Comparison of ENCODE assay signal across 15 mouse cellular contexts in the genomic region with DNA sequence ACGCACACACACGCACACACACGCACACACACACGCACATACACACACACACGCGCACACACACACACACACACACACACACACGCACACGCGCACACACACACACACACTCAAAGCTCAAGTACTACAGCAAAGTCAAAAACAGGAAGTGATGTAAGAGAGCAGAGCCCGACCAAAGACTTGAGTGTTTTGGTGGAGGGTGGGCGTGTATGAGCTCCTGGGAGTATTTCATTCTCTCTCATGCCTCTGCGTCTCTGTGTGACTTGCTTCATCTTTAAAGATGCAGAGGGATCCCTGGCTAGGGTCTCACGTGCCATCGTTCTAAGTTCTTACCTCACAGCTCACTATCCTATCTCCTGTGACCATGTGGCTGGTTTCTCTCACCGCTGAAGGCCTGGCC. TPM values are rescaled to one million over a fixed set of nuclear protein-coding genes. Genes with fewer than 3 reads are reported as not detected.
DNase-seq lines count a peak whose midpoint lies in the region; ATAC-seq and TF ChIP-seq lines count a peak whose summit lies in the region.
"Had no signal": no experiment of that assay in that cellular context is flagged by ENCODE, and none has a peak within 500 bp of the region (broad histone marks: within the 10 kb centered on the region; RNA-seq: fewer than 3 reads in every experiment).

No protein-coding gene starts in this region.

- no peaks in the 10 kb centered on the region for H3K27me3 ChIP-seq in spleen, adult 2 months (ENCODE audit: control insufficient read depth, insufficient read depth, low read length)
- no peaks in the 10 kb centered on the region for H3K27me3 ChIP-seq in midbrain, embryonic 14.5 days (ENCODE audit: control insufficient read depth, insufficient read depth, low read length)
- H3K27me3 ChIP-seq: limb, embryonic 13.5 days; stomach, embryonic 15.5 days had no signal

- ATAC-seq in activated CD4-positive, CD25-positive, alpha-beta regulatory T cell, adult 4 months, result peak; percentile 76
- ATAC-seq in midbrain, embryonic 14.5 days (ENCODE audit: low FRiP score, low TSS enrichment), result no peak

- no peak overlapping the region for H3K4me2 ChIP-seq in midbrain, embryonic 14.5 days (ENCODE audit: low read length)
- H3K4me2 ChIP-seq: limb, embryonic 13.5 days; stomach, embryonic 15.5 days had no signal

- peaks cover 28% of the 10 kb centered on the region for H3K4me1 ChIP-seq in spleen, adult 2 months (ENCODE audit: control insufficient read depth, insufficient read depth, insufficient read length)
- no peaks in the 10 kb centered on the region for H3K4me1 ChIP-seq in midbrain, embryonic 14.5 days (ENCODE audit: control insufficient read depth, insufficient read depth, low read length)
- H3K4me1 ChIP-seq: stomach, embryonic 15.5 days had no signal

- no peak overlapping the region for H3K9ac ChIP-seq in midbrain, embryonic 14.5 days (replicated peaks; ENCODE audit: low read length)
- H3K9ac ChIP-seq: limb, embryonic 13.5 days; stomach, embryonic 15.5 days had no signal

- no peaks in the 10 kb centered on the region for H3K9me3 ChIP-seq in midbrain, embryonic 14.5 days (ENCODE audit: control insufficient read depth, low read length)
- H3K9me3 ChIP-seq: limb, embryonic 13.5 days; stomach, embryonic 15.5 days had no signal

- peak; percentile 23 to 80 for DNase-seq in spleen, adult 2 months (ENCODE audit: low read depth in 1 of 2, low spot score in 2 of 2)
- no peak for DNase-seq in spleen, postnatal 14 days (ENCODE audit: low spot score in 2 of 2)
- DNase-seq in monocyte, adult 2 months (ENCODE audit: low read depth in 1 of 2, low spot score in 2 of 2), result peak; percentile 8
- DNase-seq in thymus, postnatal 4 days, result peak; percentile 67
- no peak for DNase-seq in cerebellum, adult 11 months
- no peak for DNase-seq in midbrain, embryonic 14.5 days
- no peak for DNase-seq in adrenal gland, adult 18-20 months (ENCODE audit: low spot score in 2 of 2)
- DNase-seq: adrenal gland, adult 2 months; gastrocnemius, postnatal 36 days; heart, postnatal 36 days; kidney, adult 8-10 months; layer of hippocampus, postnatal 36 days had no signal

- WGBS in spleen, adult 2 months, result 26% methylated on average over 15 of the region's 15 CpGs
- 88% methylated on average over 15 of the region's 15 CpGs for WGBS in midbrain, embryonic 14.5 days

- peak overlapping the region; percentile 62 for H3K27ac ChIP-seq in spleen, adult 2 months (ENCODE audit: insufficient read depth, low read length)
- H3K27ac ChIP-seq in midbrain, embryonic 14.5 days (replicated peaks; ENCODE audit: low read depth, low read length), result no peak overlapping the region
- H3K27ac ChIP-seq: limb, embryonic 13.5 days; stomach, embryonic 15.5 days had no signal

- no peak overlapping the region for H3K4me3 ChIP-seq in spleen, adult 2 months (ENCODE audit: extremely low read depth, insufficient read depth, insufficient read length)
- no peak overlapping the region for H3K4me3 ChIP-seq in midbrain, embryonic 14.5 days (replicated peaks; ENCODE audit: low read depth, low read length)
- H3K4me3 ChIP-seq: limb, embryonic 13.5 days; stomach, embryonic 15.5 days had no signal

- H3K36me3 ChIP-seq in spleen, adult 2 months (ENCODE audit: control insufficient read depth, insufficient read depth, low read length), result no peaks in the 10 kb centered on the region
- H3K36me3 ChIP-seq in midbrain, embryonic 14.5 days (ENCODE audit: control insufficient read depth, insufficient read depth, low read length), result no peaks in the 10 kb centered on the region
- H3K36me3 ChIP-seq: limb, embryonic 13.5 days; stomach, embryonic 15.5 days had no signal

- TF ChIP-seq POLR2A in spleen, adult 2 months (IDR thresholded peaks at IDR 0.05; ENCODE audit: low read depth, low read length), result no peak

- no peak for TF ChIP-seq CTCF in spleen, adult 2 months (IDR thresholded peaks at IDR 0.05; ENCODE audit: extremely low read depth, insufficient read depth, insufficient read length, insufficient replicate concordance)

RNA-seq across cellular contexts. Expression of gene Il6st, which starts 36.3 kb away (rescaled TPM):
- 19.5 and 20.7 TPM in 2 replicates for polyA plus RNA-seq in spleen, adult 2 months (2012; rRNA removed)
- 10 to 100 TPM; 29.5 to 37.5 TPM for polyA plus RNA-seq in activated CD4-positive, CD25-positive, alpha-beta regulatory T cell, adult 4 months (2017; shearing (Covaris generic))
- 9.7 and 20.7 TPM in 2 replicates for polyA plus RNA-seq in midbrain, embryonic 14.5 days (2014; fragmentation: Nextera tagmentation; extraction: Ambion mirVana)
- total RNA-seq in adrenal gland, adult 18-20 months (2021), result 100 to 1,000 TPM; 266 to 319 TPM

Comparison
In these comparisons a context has a peak if more than half of its experiments do, and no peak if none do; other contexts are left out.
1. DNase-seq: peak in spleen, adult 2 months (2 of 2), monocyte, adult 2 months (2 of 2) and thymus, postnatal 4 days (single experiment); none in spleen, postnatal 14 days (0 of 2), cerebellum, adult 11 months (single experiment), midbrain, embryonic 14.5 days (single experiment) and adrenal gland, adult 18-20 months (0 of 2).